In genomic region chr4:103402581-103402980, GRCm38 (mm10) we compare ENCODE assay signal across 19 mouse cellular contexts.
"Had no signal": no experiment of that assay in that cellular context is flagged by ENCODE, and none has a peak within 500 bp of the region (broad histone marks: within the 10 kb centered on the region; RNA-seq: fewer than 3 reads in every experiment).

No protein-coding gene starts in this region.

- DNase-seq: kidney, adult 18-20 months; kidney, adult 9 months; kidney, postnatal 36 days; layer of hippocampus, postnatal 36 days; left cerebral cortex, postnatal 4 days; liver, postnatal 0 days; lung, embryonic 14.5 days; right cerebral cortex, postnatal 25 days; thymus, adult 18-20 months; thymus, postnatal 36 days had no signal

- H3K4me3 ChIP-seq: left cerebral cortex, adult 2 months; limb, embryonic 12.5 days; limb, embryonic 15.5 days; midbrain, embryonic 12.5 days; midbrain, embryonic 15.5 days; neural tube, embryonic 12.5 days; neural tube, embryonic 15.5 days had no signal

- H3K27ac ChIP-seq: left cerebral cortex, adult 2 months; limb, embryonic 12.5 days; limb, embryonic 15.5 days; liver, embryonic 14.5 days; macrophage; midbrain, embryonic 12.5 days; midbrain, embryonic 15.5 days; neural tube, embryonic 12.5 days; neural tube, embryonic 15.5 days had no signal

- H3K27me3 ChIP-seq: limb, embryonic 12.5 days; limb, embryonic 15.5 days; midbrain, embryonic 12.5 days; midbrain, embryonic 15.5 days; neural tube, embryonic 12.5 days; neural tube, embryonic 15.5 days had no signal

- H3K4me1 ChIP-seq: limb, embryonic 12.5 days; limb, embryonic 15.5 days; midbrain, embryonic 12.5 days; midbrain, embryonic 15.5 days; neural tube, embryonic 12.5 days; neural tube, embryonic 15.5 days had no signal
